Mouse (Mus musculus): ENCODE measurements around the gene Ppard. TPM values are rescaled to one million over a fixed set of nuclear protein-coding genes. Genes with fewer than 3 reads are reported as not detected.
"Not testable (repeated sequence)": the region's sequence is repeated elsewhere in the genome, so short reads cannot be mapped to it uniquely, and the experiment has no call there.

Gene Ppard
- polyA plus RNA-seq, 1 experiment from 2014 or later: 20.3 TPM

- peaks cover 17% of the 10 kb centered on the region for H3K36me3 ChIP-seq (ENCODE audit: inconsistent target)
- 20% methylated on average over 1 of the region's 2 CpGs for WGBS (ENCODE audit: missing documents)
- peaks cover 9% of the 10 kb centered on the region; the same call in 1 of the 2 replicates for H3K79me2 ChIP-seq (ENCODE audit: inconsistent target)
- peak overlapping the region; percentile 46 for H3K4me3 ChIP-seq (ENCODE audit: inconsistent target)
- 0 out of 2 replicates have a peak overlapping the region, but pooled peaks have one; percentile 31 for H3K27ac ChIP-seq
These were observed 97.7 kb downstream of the Ppard start for GRCm38 (mm10) chr17:28330232-28330546.

GRCm38 (mm10) chr17:28330590-28330989, 98.1 kb downstream of the Ppard start:
- H3K27ac ChIP-seq; H3K79me2 ChIP-seq (ENCODE audit: inconsistent target); H3K4me3 ChIP-seq (ENCODE audit: inconsistent target): not testable (repeated sequence)
- H3K36me3 ChIP-seq (ENCODE audit: inconsistent target): peaks cover 17% of the 10 kb centered on the region
- 83% methylated on average over 3 of the region's 8 CpGs for WGBS (ENCODE audit: missing documents)

GRCm38 (mm10) chr17:28331241-28332112, 99.0 kb downstream of the Ppard start:
- peaks cover 17% of the 10 kb centered on the region for H3K36me3 ChIP-seq (ENCODE audit: inconsistent target)
- H3K27ac ChIP-seq: no peak overlapping the region

GRCm38 (mm10) chr17:28332113-28332914, 99.8 kb downstream of the Ppard start:
- Histone ChIP-seq H3K79me2 (ENCODE audit: inconsistent target) (peaks cover 9% of the 10 kb centered on the region; the same call in 1 of the 2 replicates), H3K4me3 (ENCODE audit: inconsistent target) (no peak overlapping the region), H3K36me3 (ENCODE audit: inconsistent target) (peaks cover 17% of the 10 kb centered on the region), H3K27ac (no peak overlapping the region)
- WGBS (ENCODE audit: missing documents): 50% methylated on average over 13 of the region's 13 CpGs

More at GRCm38 (mm10) chr17:28331241-28332112, 99.0 kb downstream of the Ppard start:
- no peak overlapping the region for H3K4me3 ChIP-seq (ENCODE audit: inconsistent target)
- 74% methylated on average over 6 of the region's 7 CpGs for WGBS (ENCODE audit: missing documents)
- H3K79me2 ChIP-seq (ENCODE audit: inconsistent target): peaks cover 9% of the 10 kb centered on the region; the same call in 1 of the 2 replicates

- Histone ChIP-seq H3K79me2 (ENCODE audit: inconsistent target) (peaks cover 9% of the 10 kb centered on the region; the same call in 1 of the 2 replicates), H3K4me3 (ENCODE audit: inconsistent target) (no peak overlapping the region), H3K36me3 (ENCODE audit: inconsistent target) (peaks cover 17% of the 10 kb centered on the region), H3K27ac (no peak overlapping the region)
- 25% methylated on average over 31 of the region's 31 CpGs for WGBS (ENCODE audit: missing documents)
These were observed 100.5 kb downstream of the Ppard start for GRCm38 (mm10) chr17:28332915-28333546.

GRCm38 (mm10) chr17:28335267-28335666, 102.8 kb downstream of the Ppard start:
- H3K27ac ChIP-seq: no peak overlapping the region
- 93% methylated on average over 10 of the region's 10 CpGs for WGBS (ENCODE audit: missing documents)
- H3K36me3 ChIP-seq (ENCODE audit: inconsistent target): peaks cover 9% of the 10 kb centered on the region
- H3K79me2 ChIP-seq (ENCODE audit: inconsistent target): no peaks in the 10 kb centered on the region
- no peak overlapping the region for H3K4me3 ChIP-seq (ENCODE audit: inconsistent target)

GRCm38 (mm10) chr17:28337547-28337946, 105.0 kb downstream of the Ppard start:
- Histone ChIP-seq H3K4me3 (ENCODE audit: inconsistent target) (no peak overlapping the region), H3K36me3 (ENCODE audit: inconsistent target) (no peaks in the 10 kb centered on the region), H3K79me2 (ENCODE audit: inconsistent target) (no peaks in the 10 kb centered on the region), H3K27ac (no peak overlapping the region)
- 92% methylated on average over 7 of the region's 7 CpGs for WGBS (ENCODE audit: missing documents)

- 64% methylated on average over 7 of the region's 7 CpGs for WGBS (ENCODE audit: missing documents)
- no peak overlapping the region for H3K27ac ChIP-seq
- no peak overlapping the region for H3K4me3 ChIP-seq (ENCODE audit: inconsistent target)
- H3K79me2 ChIP-seq (ENCODE audit: inconsistent target): no peaks in the 10 kb centered on the region
- no peaks in the 10 kb centered on the region for H3K36me3 ChIP-seq (ENCODE audit: inconsistent target)
These were observed 108.1 kb downstream of the Ppard start for GRCm38 (mm10) chr17:28340578-28340977.

- Histone ChIP-seq H3K36me3 (ENCODE audit: inconsistent target) (no peaks in the 10 kb centered on the region), H3K79me2 (ENCODE audit: inconsistent target) (no peaks in the 10 kb centered on the region), H3K4me3 (ENCODE audit: inconsistent target) (no peak overlapping the region), H3K27ac (no peak overlapping the region)
- WGBS (ENCODE audit: missing documents): 42% methylated on average over 26 of the region's 26 CpGs
These were observed 108.6 kb downstream of the Ppard start for GRCm38 (mm10) chr17:28341091-28341490.

GRCm38 (mm10) chr17:28344050-28344607, 111.6 kb downstream of the Ppard start:
- no peak overlapping the region for H3K27ac ChIP-seq
- H3K36me3 ChIP-seq (ENCODE audit: inconsistent target): no peaks in the 10 kb centered on the region
- WGBS (ENCODE audit: missing documents): 75% methylated on average over 1 of the region's 4 CpGs
- no peaks in the 10 kb centered on the region for H3K79me2 ChIP-seq (ENCODE audit: inconsistent target)
- H3K4me3 ChIP-seq (ENCODE audit: inconsistent target): no peak overlapping the region

- H3K36me3 ChIP-seq (ENCODE audit: inconsistent target): no peaks in the 10 kb centered on the region
- H3K79me2 ChIP-seq (ENCODE audit: inconsistent target): no peaks in the 10 kb centered on the region
- H3K4me3 ChIP-seq (ENCODE audit: inconsistent target): no peak overlapping the region
- 95% methylated on average over 3 of the region's 3 CpGs for WGBS (ENCODE audit: missing documents)
- H3K27ac ChIP-seq: no peak overlapping the region
These were observed 112.2 kb downstream of the Ppard start for GRCm38 (mm10) chr17:28344670-28345069.

GRCm38 (mm10) chr17:28345271-28345721, 112.8 kb downstream of the Ppard start:
- Histone ChIP-seq H3K79me2 (ENCODE audit: inconsistent target) (no peaks in the 10 kb centered on the region), H3K36me3 (ENCODE audit: inconsistent target) (no peaks in the 10 kb centered on the region), H3K4me3 (ENCODE audit: inconsistent target) (no peak overlapping the region), H3K27ac (no peak overlapping the region)
- WGBS (ENCODE audit: missing documents): 78% methylated on average over 7 of the region's 8 CpGs

- Histone ChIP-seq H3K4me3 (ENCODE audit: inconsistent target) (no peak overlapping the region), H3K79me2 (ENCODE audit: inconsistent target) (no peaks in the 10 kb centered on the region), H3K27ac (no peak overlapping the region), H3K36me3 (ENCODE audit: inconsistent target) (no peaks in the 10 kb centered on the region)
- WGBS (ENCODE audit: missing documents): 92% methylated on average over 10 of the region's 10 CpGs
These were observed 113.4 kb downstream of the Ppard start for GRCm38 (mm10) chr17:28345882-28346281.

GRCm38 (mm10) chr17:28347327-28347726, 114.8 kb downstream of the Ppard start:
- no peak overlapping the region for H3K27ac ChIP-seq
- WGBS (ENCODE audit: missing documents): 90% methylated on average over 10 of the region's 10 CpGs
- no peak overlapping the region for H3K4me3 ChIP-seq (ENCODE audit: inconsistent target)
- H3K36me3 ChIP-seq (ENCODE audit: inconsistent target): no peaks in the 10 kb centered on the region
- H3K79me2 ChIP-seq (ENCODE audit: inconsistent target): no peaks in the 10 kb centered on the region

Measured in macrophage (primary cell).